Mouse (Mus musculus) hindbrain, postnatal 0 days (tissue): ENCODE measurements at regions not wholly inside any gene's neighbourhood (a gene's known extent, or its start where the extent isn't known, plus 50 kb on each side); places are given as distances from the start of the nearest gene placed in this dataset.

Source experiments
- ATAC-seq: fragments of 200-750 bp; cut with Nextera tagmentation; 2 replicates; pipeline ENCODE4 v1.8.0; 2017; ENCODE audit warnings: mild to moderate bottlenecking, moderate TSS enrichment, moderate library complexity
- DNase-seq: peaks from one replicate; pipeline ENCODE4 v3.0.0-alpha.2; 2015; ENCODE audit warnings: low spot score
- H3K27ac ChIP-seq: fragments of 300-500 bp; sonication (generic); 2 replicates; pipeline ENCODE4 v1.5.1; 2014; ENCODE audit warnings: mild to moderate bottlenecking
- H3K27me3 ChIP-seq: fragments of 300-500 bp; sonication (generic); 2 replicates; pipeline ENCODE4 v1.6.1; 2014; ENCODE audit warnings: low read length, mixed read lengths; ENCODE audit not compliant: insufficient read depth
- H3K36me3 ChIP-seq: fragments of 300-500 bp; sonication (generic); 2 replicates; pipeline ENCODE4 v1.6.1; 2014; ENCODE audit warnings: low read length, mixed read lengths; ENCODE audit not compliant: insufficient read depth
- H3K4me1 ChIP-seq: fragments of 300-500 bp; sonication (generic); 2 replicates; pipeline ENCODE4 v1.6.1; 2014; ENCODE audit warnings: antibody characterized with exemption, low read length, mixed read lengths; ENCODE audit not compliant: insufficient read depth
- H3K4me2 ChIP-seq: fragments of 300-500 bp; sonication (generic); 2 replicates; pipeline ENCODE4 v1.6.1; 2014; ENCODE audit warnings: low read depth, mild to moderate bottlenecking, low read length, moderate library complexity, mixed read lengths
- H3K4me3 ChIP-seq: fragments of 300-500 bp; sonication (generic); 2 replicates; pipeline ENCODE4 v1.5.1; 2014; ENCODE audit warnings: low read length
- H3K9ac ChIP-seq: fragments of 300-500 bp; sonication (generic); replicated peaks from 2 replicates; pipeline ENCODE4 v1.6.1; 2014; ENCODE audit warnings: mild to moderate bottlenecking, low read length, moderate library complexity, mixed read lengths
- H3K9me3 ChIP-seq: fragments of 300-500 bp; sonication (generic); 2 replicates; pipeline ENCODE4 v1.6.1; 2016; ENCODE audit warnings: low read length, mixed read lengths
- CTCF ChIP-seq: IDR thresholded peaks from 2 replicates; pipeline ENCODE4 v1.5.1; 2016; ENCODE audit warnings: antibody characterized with exemption, control low read depth, low read depth
- WGBS: fragments of 180-500 bp; shearing (Covaris S2); extraction: QIAGEN DNeasy Blood & Tissue Kit; methylation state at CpG from one replicate; pipeline ENCODE4 v1.1.7; 2014; 5-methylcytosine and 5-hydroxymethylcytosine counted together

GRCm38 (mm10) chr2:178594177-178594576 lies 163.8 kb downstream of the Cdh26 start:
- H3K27ac ChIP-seq: no peak overlapping the region
- H3K27me3 ChIP-seq: no peaks in the 10 kb centered on the region
- ATAC-seq (peak; percentile 53; the same call in 1 of the 2 replicates), DNase-seq (peak; percentile 48)
- no peak overlapping the region for H3K9ac ChIP-seq
- TF ChIP-seq CTCF: no peak
- peaks cover 13% of the 10 kb centered on the region; the same call in 1 of the 2 replicates for H3K4me1 ChIP-seq
- 28% methylated on average over 6 of the region's 6 CpGs for WGBS
- no peaks in the 10 kb centered on the region for H3K9me3 ChIP-seq
- no peak overlapping the region for H3K4me2 ChIP-seq
- no peak overlapping the region for H3K4me3 ChIP-seq
- no peaks in the 10 kb centered on the region for H3K36me3 ChIP-seq

GRCm38 (mm10) chr2:178596312-178597083 lies 166.2 kb downstream of the Cdh26 start:
- no peaks in the 10 kb centered on the region for H3K36me3 ChIP-seq
- no peak overlapping the region for H3K4me2 ChIP-seq
- H3K4me3 ChIP-seq: no peak overlapping the region
- no peaks in the 10 kb centered on the region for H3K27me3 ChIP-seq
- peaks cover 13% of the 10 kb centered on the region; the same call in 1 of the 2 replicates for H3K4me1 ChIP-seq
- H3K9me3 ChIP-seq: no peaks in the 10 kb centered on the region
- no peak for TF ChIP-seq CTCF
- WGBS: 52% methylated on average over 16 of the region's 16 CpGs
- H3K9ac ChIP-seq: no peak overlapping the region
- no peak overlapping the region for H3K27ac ChIP-seq
- DNase-seq (peak; percentile 12), ATAC-seq (no peak)

DNA sequence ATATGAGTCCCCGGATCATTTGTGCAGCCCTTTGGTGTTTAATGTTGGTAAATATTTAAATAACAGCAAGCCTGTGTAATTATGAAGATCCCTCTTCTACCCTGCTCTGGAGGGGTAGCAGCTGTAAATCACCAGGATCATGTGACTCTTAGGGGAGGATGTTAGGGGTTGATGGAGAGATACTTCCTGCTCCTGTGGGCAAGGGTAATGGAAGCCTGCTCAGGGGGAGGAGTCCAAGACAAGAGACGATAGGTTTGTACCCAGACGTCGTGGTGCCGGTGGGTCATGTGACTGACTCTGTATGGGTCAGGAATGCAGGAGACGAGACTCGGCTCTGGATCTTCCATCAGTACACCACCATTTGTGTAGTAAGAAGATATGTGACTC lies 166.7 kb downstream of the Cdh26 start:
- TF ChIP-seq CTCF: no peak
- Histone ChIP-seq H3K4me1 (peaks cover 13% of the 10 kb centered on the region; the same call in 1 of the 2 replicates), H3K4me2 (no peak overlapping the region), H3K27ac (no peak overlapping the region), H3K9ac (no peak overlapping the region), H3K36me3 (no peaks in the 10 kb centered on the region), H3K4me3 (no peak overlapping the region), H3K27me3 (no peaks in the 10 kb centered on the region), H3K9me3 (no peaks in the 10 kb centered on the region)
- 57% methylated on average over 7 of the region's 7 CpGs for WGBS
- DNase-seq (no peak), ATAC-seq (no peak)

GRCm38 (mm10) chr2:178598371-178598770 lies 168.0 kb downstream of the Cdh26 start:
- Histone ChIP-seq H3K27me3 (no peaks in the 10 kb centered on the region), H3K9ac (no peak overlapping the region), H3K4me3 (no peak overlapping the region), H3K4me1 (peaks cover 13% of the 10 kb centered on the region; the same call in 1 of the 2 replicates), H3K9me3 (no peaks in the 10 kb centered on the region), H3K4me2 (no peak overlapping the region), H3K27ac (no peak overlapping the region), H3K36me3 (no peaks in the 10 kb centered on the region)
- no peak for TF ChIP-seq CTCF
- DNase-seq (no peak), ATAC-seq (no peak)
- 94% methylated on average over 5 of the region's 5 CpGs for WGBS

- 83% methylated on average over 3 of the region's 3 CpGs for WGBS
Observed at GRCm38 (mm10) chr2:178598836-178599235, 168.5 kb downstream of the Cdh26 start.

GRCm38 (mm10) chr2:178603443-178603842 lies 173.1 kb downstream of the Cdh26 start:
- no peak for DNase-seq
- Histone ChIP-seq H3K36me3 (no peaks in the 10 kb centered on the region), H3K4me3 (no peak overlapping the region), H3K27me3 (no peaks in the 10 kb centered on the region), H3K4me2 (no peak overlapping the region), H3K4me1 (no peaks in the 10 kb centered on the region), H3K9ac (no peak overlapping the region), H3K9me3 (no peaks in the 10 kb centered on the region), H3K27ac (no peak overlapping the region)
- TF ChIP-seq CTCF: no peak
- 86% methylated on average over 2 of the region's 2 CpGs for WGBS
- ATAC-seq: no peak

More at GRCm38 (mm10) chr2:178598836-178599235, 168.5 kb downstream of the Cdh26 start:
- H3K27me3 ChIP-seq: no peaks in the 10 kb centered on the region
- H3K9ac ChIP-seq: no peak overlapping the region
- no peaks in the 10 kb centered on the region for H3K36me3 ChIP-seq
- no peak overlapping the region for H3K4me2 ChIP-seq
- peaks cover 13% of the 10 kb centered on the region; the same call in 1 of the 2 replicates for H3K4me1 ChIP-seq
- H3K4me3 ChIP-seq: no peak overlapping the region
- DNase-seq (no peak), ATAC-seq (no peak)
- no peak overlapping the region for H3K27ac ChIP-seq
- TF ChIP-seq CTCF: no peak
- H3K9me3 ChIP-seq: no peaks in the 10 kb centered on the region

GRCm38 (mm10) chr2:178606733-178607132 lies 176.4 kb downstream of the Cdh26 start:
- H3K27ac ChIP-seq: no peak overlapping the region
- ATAC-seq: peak; percentile 79
- peak; percentile 53 for DNase-seq

More at GRCm38 (mm10) chr2:178606733-178607132, 176.4 kb downstream of the Cdh26 start:
- Histone ChIP-seq H3K4me3 (no peak overlapping the region), H3K27me3 (no peaks in the 10 kb centered on the region), H3K4me1 (no peaks in the 10 kb centered on the region), H3K4me2 (no peak overlapping the region), H3K36me3 (no peaks in the 10 kb centered on the region), H3K9ac (no peak overlapping the region), H3K9me3 (no peaks in the 10 kb centered on the region)
- TF ChIP-seq CTCF: no peak
- WGBS: 43% methylated on average over 4 of the region's 4 CpGs
